Mouse (Mus musculus) layer of hippocampus, adult 2 months (tissue): ENCODE results near the gene Ankrd55. TPM values are rescaled to one million over a fixed set of nuclear protein-coding genes. Genes with fewer than 3 reads are reported as not detected.
"Not testable (repeated sequence)": the region's sequence is repeated elsewhere in the genome, so short reads cannot be mapped to it uniquely, and the experiment has no call there.

Experiments used
- DNase-seq, 2 experiments: peaks; one replicate each; pipeline ENCODE4 v3.0.0; 2022; ENCODE audit warnings: low spot score in 2 of 2
- H3K27ac ChIP-seq: fragments of 200-600 bp; 2 replicates; pipeline ENCODE4 v1.8.1; 2022
- H3K4me3 ChIP-seq: fragments of 200-600 bp; 2 replicates; pipeline ENCODE4 v1.8.1; 2022; ENCODE audit warnings: mild to moderate bottlenecking
- CTCF ChIP-seq: fragments of 200-600 bp; conservative IDR thresholded peaks from 2 replicates; pipeline ENCODE4 v1.8.1; 2022; ENCODE audit warnings: antibody characterized with exemption, mild to moderate bottlenecking, moderate library complexity
- total RNA-seq, 2 experiments: library from RNA; stranded (reverse); gene quantifications; 2 replicates each; pipeline ENCODE4 v1.2.3; 2021

Gene Ankrd55
- total RNA-seq, 2 experiments from 2014 or later: 2.5 to 3.4 TPM

GRCm38 (mm10) chr13:112417163-112417523 is 128.9 kb downstream of the Ankrd55 start:
- H3K4me3 ChIP-seq: no peak overlapping the region
- no peak overlapping the region for H3K27ac ChIP-seq
- TF ChIP-seq CTCF: no peak
- no peak for DNase-seq

DNA sequence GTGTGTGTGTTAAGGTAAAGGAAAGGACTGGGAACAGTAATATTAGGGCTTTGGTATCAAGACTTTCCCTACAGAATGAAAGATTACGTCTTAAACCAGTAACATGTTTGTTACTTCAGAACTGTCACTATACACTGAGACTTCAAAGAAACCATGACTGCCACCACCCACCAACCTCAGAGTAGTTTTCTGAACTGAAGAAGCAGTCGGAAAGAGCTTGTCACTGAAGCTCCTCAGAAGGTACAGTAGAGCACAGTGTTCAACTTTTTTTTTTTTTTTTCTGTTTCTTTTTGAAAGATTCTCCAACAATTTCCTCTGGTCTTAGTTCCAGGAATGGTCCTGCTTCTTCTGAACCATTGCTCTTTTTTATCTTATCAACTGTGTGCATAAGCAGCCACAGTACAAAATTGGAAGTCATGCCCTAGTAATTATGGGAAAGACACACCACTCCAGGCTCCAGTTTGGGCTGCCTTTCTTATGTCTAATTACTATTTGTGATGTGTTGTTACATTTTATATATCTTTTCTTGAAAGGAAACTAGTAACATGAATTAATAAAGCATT is 129.7 kb downstream of the Ankrd55 start:
- Histone ChIP-seq H3K27ac (no peak overlapping the region), H3K4me3 (no peak overlapping the region)
- no peak for DNase-seq
- TF ChIP-seq CTCF: no peak

DNA sequence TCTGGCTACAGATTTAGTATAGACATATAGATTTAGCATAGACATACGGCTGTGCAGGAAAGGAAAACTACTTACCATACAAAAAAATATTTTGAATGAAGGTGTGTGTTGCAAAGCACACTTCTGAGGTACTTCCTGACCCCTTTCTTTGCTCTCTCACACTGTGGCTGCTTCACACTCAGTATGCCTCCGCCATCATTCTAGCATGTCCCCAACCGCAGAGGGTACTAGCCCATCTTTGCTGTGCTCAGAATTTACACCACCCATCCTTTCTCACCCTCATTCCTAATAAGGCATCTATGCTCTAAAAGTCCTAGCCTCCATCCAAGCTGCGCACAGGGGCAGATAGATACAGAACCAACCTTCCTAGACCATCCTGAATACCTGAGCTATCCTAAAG is 130.3 kb downstream of the Ankrd55 start:
- Histone ChIP-seq H3K27ac (no peak overlapping the region), H3K4me3 (no peak overlapping the region)
- DNase-seq: no peak
- TF ChIP-seq CTCF: no peak

DNA sequence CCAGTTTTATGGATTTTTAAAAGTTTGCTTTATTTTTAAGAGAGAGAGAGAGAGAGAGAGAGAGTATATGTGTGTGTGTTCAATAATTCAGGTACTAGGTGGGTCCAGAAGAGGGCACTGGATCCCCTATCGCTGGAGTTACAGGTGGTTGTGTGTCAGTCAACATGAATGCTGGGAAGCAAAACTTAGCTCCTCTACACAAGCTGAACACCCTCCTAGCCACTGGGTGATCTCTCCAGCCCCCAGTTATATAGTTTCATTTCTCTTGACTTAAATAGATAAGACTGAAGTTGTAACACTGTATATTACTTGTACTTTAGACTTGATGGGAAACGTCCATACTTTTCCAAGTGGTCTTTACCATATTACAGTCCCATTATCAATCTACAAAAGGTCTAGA is 136.0 kb downstream of the Ankrd55 start:
- Histone ChIP-seq H3K4me3 (no peak overlapping the region), H3K27ac (no peak overlapping the region)
- no peak for TF ChIP-seq CTCF
- no peak for DNase-seq

- no peak for DNase-seq
- H3K27ac ChIP-seq: no peak overlapping the region
- no peak overlapping the region for H3K4me3 ChIP-seq
- no peak for TF ChIP-seq CTCF
Measured at GRCm38 (mm10) chr13:112424635-112425034, 136.4 kb downstream of the Ankrd55 start.

GRCm38 (mm10) chr13:112425181-112425654 is 137.0 kb downstream of the Ankrd55 start:
- no peak for TF ChIP-seq CTCF
- Histone ChIP-seq H3K27ac (no peak overlapping the region), H3K4me3 (no peak overlapping the region)
- no peak for DNase-seq

- DNase-seq: no peak
- Histone ChIP-seq H3K27ac (no peak overlapping the region), H3K4me3 (no peak overlapping the region)
- no peak for TF ChIP-seq CTCF
Measured at GRCm38 (mm10) chr13:112426265-112427135, 138.2 kb downstream of the Ankrd55 start.

- H3K27ac ChIP-seq, DNase-seq, H3K4me3 ChIP-seq: not testable (repeated sequence)
Measured at GRCm38 (mm10) chr13:112427136-112427470, 138.9 kb downstream of the Ankrd55 start.

DNA sequence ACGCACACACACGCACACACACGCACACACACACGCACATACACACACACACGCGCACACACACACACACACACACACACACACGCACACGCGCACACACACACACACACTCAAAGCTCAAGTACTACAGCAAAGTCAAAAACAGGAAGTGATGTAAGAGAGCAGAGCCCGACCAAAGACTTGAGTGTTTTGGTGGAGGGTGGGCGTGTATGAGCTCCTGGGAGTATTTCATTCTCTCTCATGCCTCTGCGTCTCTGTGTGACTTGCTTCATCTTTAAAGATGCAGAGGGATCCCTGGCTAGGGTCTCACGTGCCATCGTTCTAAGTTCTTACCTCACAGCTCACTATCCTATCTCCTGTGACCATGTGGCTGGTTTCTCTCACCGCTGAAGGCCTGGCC is 139.3 kb downstream of the Ankrd55 start:
- no peak for DNase-seq
- TF ChIP-seq CTCF: no peak
- no peak overlapping the region for H3K27ac ChIP-seq
- no peak overlapping the region for H3K4me3 ChIP-seq

- Histone ChIP-seq H3K27ac (no peak overlapping the region), H3K4me3 (no peak overlapping the region)
- TF ChIP-seq CTCF: no peak
- DNase-seq: no peak
Measured at GRCm38 (mm10) chr13:112433271-112433670, 145.0 kb downstream of the Ankrd55 start.

Other genes starting within 250 kb of the Ankrd55 start
- 10 to 100 TPM; 73.0 to 76.5 TPM for gene Il6st, start 175.6 kb downstream of the Ankrd55 start, total RNA-seq